Mouse (Mus musculus): Measurements from ENCODE around the gene Sox6. TPM values are rescaled to one million over a fixed set of nuclear protein-coding genes. Genes with fewer than 3 reads are reported as not detected.

Sox6 gene
- polyA plus RNA-seq, 1 experiment from 2014 or later = 39.1 TPM

DNA sequence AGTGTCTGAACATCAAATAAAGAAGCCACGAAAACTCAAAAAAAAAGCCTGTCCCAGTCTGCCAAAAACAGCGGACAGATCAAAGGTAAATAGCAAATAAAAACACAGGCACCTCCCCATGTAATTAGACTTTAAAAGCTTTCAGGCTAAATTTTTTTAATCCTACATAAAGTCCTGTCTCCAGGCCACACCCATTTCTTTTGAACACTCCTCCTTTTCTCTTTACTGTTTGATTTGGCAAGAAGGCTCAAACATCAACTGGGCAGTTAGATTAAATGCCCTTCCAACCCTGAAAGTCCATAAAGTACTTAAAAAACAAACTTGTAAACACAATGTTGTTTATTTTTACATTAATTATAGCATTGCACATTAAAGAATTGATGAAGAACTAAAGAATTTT is 90.7 kb downstream of the Sox6 start:
- H3K4me2 ChIP-seq (ENCODE audit: low read length) = no peak overlapping the region
- WGBS = 89% methylated on average over 2 of the region's 2 CpGs
- no peak for ATAC-seq (ENCODE audit: insufficient number of reproducible peaks, insufficient read depth, low FRiP score, low read depth)

DNA sequence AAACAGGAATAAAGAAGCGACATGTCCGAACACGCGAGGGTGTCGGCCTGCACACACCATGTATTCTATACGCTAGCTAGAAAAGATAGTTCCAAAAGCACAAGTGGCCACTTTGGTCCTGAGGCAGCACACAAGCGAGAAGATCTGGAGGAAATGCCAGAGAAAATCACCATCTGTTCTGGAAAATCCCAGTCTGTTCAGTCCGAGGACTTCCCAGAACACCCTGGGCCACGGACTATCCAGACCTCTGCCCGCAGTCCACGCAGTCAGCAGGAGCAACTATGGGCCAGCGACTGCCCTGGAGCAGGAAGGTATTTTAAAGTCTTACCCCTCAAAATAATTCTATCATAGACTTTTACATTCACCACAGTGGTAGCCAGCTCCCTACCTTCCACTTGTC is 92.0 kb downstream of the Sox6 start:
- no peaks in the 10 kb centered on the region for H3K9me3 ChIP-seq (ENCODE audit: control insufficient read depth, low read length)
- no peak overlapping the region for H3K27ac ChIP-seq (replicated peaks in 1 of 2; ENCODE audit: control insufficient read depth in 1 of 2, insufficient read depth in 1 of 2, low read depth in 2 of 2, low read length in 2 of 2)
- no peak overlapping the region for H3K9ac ChIP-seq (ENCODE audit: low read length)
- 0 out of 2 replicates have a peak, but pooled peaks cover 5% of the 10 kb centered on the region for H3K36me3 ChIP-seq (ENCODE audit: control insufficient read depth, insufficient read depth, low read length)
- no peak overlapping the region for H3K4me2 ChIP-seq (ENCODE audit: low read length)
- H3K4me1 ChIP-seq (ENCODE audit: control insufficient read depth in 2 of 2, insufficient read depth in 2 of 2, low read length in 2 of 2) = no peaks in the 10 kb centered on the region; a peak in 1 of 4 replicates
- WGBS = 89% methylated on average over 12 of the region's 12 CpGs
- no peaks in the 10 kb centered on the region for H3K27me3 ChIP-seq (ENCODE audit: control insufficient read depth, insufficient read depth, low read length)
- no peak for ATAC-seq (ENCODE audit: insufficient number of reproducible peaks, insufficient read depth, low FRiP score, low read depth)
- H3K4me3 ChIP-seq (ENCODE audit: control insufficient read depth in 1 of 2, insufficient read depth in 1 of 2, low read depth in 1 of 2, low read length in 2 of 2) = no peak overlapping the region

More for the DNA sequence above, 90.7 kb downstream of the Sox6 start:
- H3K36me3 ChIP-seq (ENCODE audit: control insufficient read depth, insufficient read depth, low read length) = 0 out of 2 replicates have a peak, but pooled peaks cover 2% of the 10 kb centered on the region
- H3K4me3 ChIP-seq (ENCODE audit: control insufficient read depth in 1 of 2, insufficient read depth in 1 of 2, low read depth in 1 of 2, low read length in 2 of 2) = no peak overlapping the region
- H3K9me3 ChIP-seq (ENCODE audit: control insufficient read depth, low read length) = no peaks in the 10 kb centered on the region
- H3K27me3 ChIP-seq (ENCODE audit: control insufficient read depth, insufficient read depth, low read length) = no peaks in the 10 kb centered on the region
- peaks cover 0 to 7% of the 10 kb centered on the region in 2 experiments; a peak in 2 of 4 replicates for H3K4me1 ChIP-seq (ENCODE audit: control insufficient read depth in 2 of 2, insufficient read depth in 2 of 2, low read length in 2 of 2)
- H3K27ac ChIP-seq (replicated peaks in 1 of 2; ENCODE audit: control insufficient read depth in 1 of 2, insufficient read depth in 1 of 2, low read depth in 2 of 2, low read length in 2 of 2) = no peak overlapping the region
- H3K9ac ChIP-seq (ENCODE audit: low read length) = no peak overlapping the region

DNA sequence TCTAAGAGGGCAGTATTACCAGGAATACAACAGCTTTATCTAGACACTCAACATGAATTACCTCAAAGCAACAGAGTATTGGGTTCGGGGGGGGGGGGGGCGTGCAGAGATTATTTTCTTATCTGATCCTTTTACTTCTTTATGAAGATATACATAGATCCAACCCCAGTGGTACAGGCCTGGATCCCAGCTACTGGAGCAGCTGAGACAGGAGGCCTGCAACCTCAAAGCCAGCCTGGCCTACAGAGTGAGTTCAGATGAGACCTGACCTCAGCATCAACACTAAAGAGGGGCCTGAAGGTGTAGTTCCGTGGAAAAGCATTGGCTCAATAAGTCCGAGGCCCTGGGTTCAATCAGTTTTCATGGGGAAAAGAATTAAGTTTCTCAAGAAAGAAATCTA is 93.1 kb downstream of the Sox6 start:
- Histone ChIP-seq H3K27ac (replicated peaks in 1 of 2; ENCODE audit: control insufficient read depth in 1 of 2, insufficient read depth in 1 of 2, low read depth in 2 of 2, low read length in 2 of 2) (no peak overlapping the region), H3K4me3 (ENCODE audit: control insufficient read depth in 1 of 2, insufficient read depth in 1 of 2, low read depth in 1 of 2, low read length in 2 of 2) (no peak overlapping the region), H3K36me3 (ENCODE audit: control insufficient read depth, insufficient read depth, low read length) (0 out of 2 replicates have a peak, but pooled peaks cover 5% of the 10 kb centered on the region), H3K9ac (ENCODE audit: low read length) (no peak overlapping the region), H3K9me3 (ENCODE audit: control insufficient read depth, low read length) (no peaks in the 10 kb centered on the region), H3K4me2 (ENCODE audit: low read length) (no peak overlapping the region), H3K4me1 (ENCODE audit: control insufficient read depth in 2 of 2, insufficient read depth in 2 of 2, low read length in 2 of 2) (no peaks in the 10 kb centered on the region), H3K27me3 (ENCODE audit: control insufficient read depth, insufficient read depth, low read length) (no peaks in the 10 kb centered on the region)
- ATAC-seq (ENCODE audit: insufficient number of reproducible peaks, insufficient read depth, low FRiP score, low read depth) = no peak
- WGBS = 83% methylated on average over 4 of the region's 4 CpGs

DNA sequence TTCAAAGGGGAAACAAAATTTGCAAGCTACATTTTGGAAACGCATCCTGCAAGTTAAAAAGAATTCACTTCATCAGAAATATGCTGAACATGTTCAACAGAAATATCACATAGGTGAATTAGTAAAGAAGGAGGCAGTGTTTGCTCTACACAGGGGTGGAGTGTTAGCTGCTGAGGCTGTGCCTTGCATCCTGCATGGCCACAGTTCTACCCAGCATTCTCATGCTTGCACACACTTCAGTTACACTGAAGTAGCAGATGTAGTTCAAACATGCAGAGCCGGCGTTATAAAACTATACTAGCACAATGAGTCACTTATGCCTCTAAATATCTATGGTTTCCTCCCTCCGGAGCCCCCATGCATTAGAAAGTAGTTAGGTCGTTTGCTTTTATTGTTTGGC is 94.3 kb downstream of the Sox6 start:
- Histone ChIP-seq H3K9me3 (ENCODE audit: control insufficient read depth, low read length) (no peaks in the 10 kb centered on the region), H3K4me2 (ENCODE audit: low read length) (no peak overlapping the region), H3K9ac (ENCODE audit: low read length) (no peak overlapping the region), H3K36me3 (ENCODE audit: control insufficient read depth, insufficient read depth, low read length) (0 out of 2 replicates have a peak, but pooled peaks cover 5% of the 10 kb centered on the region), H3K4me1 (ENCODE audit: control insufficient read depth in 2 of 2, insufficient read depth in 2 of 2, low read length in 2 of 2) (no peaks in the 10 kb centered on the region), H3K27me3 (ENCODE audit: control insufficient read depth, insufficient read depth, low read length) (no peaks in the 10 kb centered on the region), H3K4me3 (ENCODE audit: control insufficient read depth in 1 of 2, insufficient read depth in 1 of 2, low read depth in 1 of 2, low read length in 2 of 2) (no peak overlapping the region), H3K27ac (replicated peaks in 1 of 2; ENCODE audit: control insufficient read depth in 1 of 2, insufficient read depth in 1 of 2, low read depth in 2 of 2, low read length in 2 of 2) (no peak overlapping the region)
- WGBS = 68% methylated on average over 5 of the region's 5 CpGs
- ATAC-seq (ENCODE audit: insufficient number of reproducible peaks, insufficient read depth, low FRiP score, low read depth) = no peak

DNA sequence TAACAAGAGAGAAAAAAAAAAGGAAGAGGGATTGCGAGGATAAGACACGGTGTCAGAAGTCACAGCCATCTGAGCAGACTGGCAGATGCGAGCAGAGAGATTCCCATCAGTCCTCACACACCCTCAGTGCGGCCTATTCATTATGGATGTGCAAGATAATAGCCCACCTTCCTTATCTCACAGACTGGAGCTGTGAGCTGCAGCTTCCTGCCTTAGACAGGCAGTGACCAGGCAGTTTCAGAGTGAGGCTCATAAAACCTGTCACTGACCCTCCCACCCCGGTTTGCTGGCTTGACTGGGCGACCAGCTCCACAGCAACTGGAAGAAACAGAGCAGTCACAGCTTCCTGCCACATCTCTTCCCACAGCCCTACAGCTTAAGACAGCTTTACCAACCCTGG is 96.8 kb downstream of the Sox6 start:
- no peak overlapping the region for H3K27ac ChIP-seq (replicated peaks in 1 of 2; ENCODE audit: control insufficient read depth in 1 of 2, insufficient read depth in 1 of 2, low read depth in 2 of 2, low read length in 2 of 2)
- ATAC-seq (ENCODE audit: insufficient number of reproducible peaks, insufficient read depth, low FRiP score, low read depth) = no peak
- H3K27me3 ChIP-seq (ENCODE audit: control insufficient read depth, insufficient read depth, low read length) = no peaks in the 10 kb centered on the region
- no peaks in the 10 kb centered on the region for H3K4me1 ChIP-seq (ENCODE audit: control insufficient read depth in 2 of 2, insufficient read depth in 2 of 2, low read length in 2 of 2)
- H3K9me3 ChIP-seq (ENCODE audit: control insufficient read depth, low read length) = no peaks in the 10 kb centered on the region
- H3K9ac ChIP-seq (ENCODE audit: low read length) = no peak overlapping the region
- no peak overlapping the region for H3K4me3 ChIP-seq (ENCODE audit: control insufficient read depth in 1 of 2, insufficient read depth in 1 of 2, low read depth in 1 of 2, low read length in 2 of 2)
- WGBS = 47% methylated on average over 6 of the region's 6 CpGs
- H3K4me2 ChIP-seq (ENCODE audit: low read length) = no peak overlapping the region
- 0 out of 2 replicates have a peak, but pooled peaks cover 5% of the 10 kb centered on the region for H3K36me3 ChIP-seq (ENCODE audit: control insufficient read depth, insufficient read depth, low read length)

DNA sequence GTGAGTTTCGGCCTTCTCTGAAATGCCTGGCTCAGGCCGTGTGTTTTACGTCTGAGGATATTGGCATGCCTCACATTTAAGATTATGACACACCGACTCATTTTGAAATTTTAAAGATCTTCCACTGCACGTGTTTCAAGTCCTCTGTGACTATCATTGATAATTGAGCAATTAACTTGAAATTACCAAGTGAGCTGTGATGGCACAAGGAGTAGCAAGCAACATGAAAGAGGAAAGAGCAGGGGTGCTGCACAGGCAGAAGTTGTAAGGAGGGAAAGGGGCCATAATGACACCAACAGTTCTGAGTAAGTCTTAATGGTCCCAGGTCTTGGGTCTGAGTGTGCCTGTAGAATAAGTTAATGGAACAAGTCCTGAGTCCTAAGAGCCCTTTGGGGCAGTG is 99.3 kb downstream of the Sox6 start:
- WGBS = 88% methylated on average over 5 of the region's 5 CpGs
- 0 out of 2 replicates have a peak, but pooled peaks cover 5% of the 10 kb centered on the region for H3K36me3 ChIP-seq (ENCODE audit: control insufficient read depth, insufficient read depth, low read length)
- H3K4me3 ChIP-seq (ENCODE audit: control insufficient read depth in 1 of 2, insufficient read depth in 1 of 2, low read depth in 1 of 2, low read length in 2 of 2) = no peak overlapping the region
- no peaks in the 10 kb centered on the region for H3K9me3 ChIP-seq (ENCODE audit: control insufficient read depth, low read length)
- H3K4me1 ChIP-seq (ENCODE audit: control insufficient read depth in 2 of 2, insufficient read depth in 2 of 2, low read length in 2 of 2) = no peaks in the 10 kb centered on the region
- H3K4me2 ChIP-seq (ENCODE audit: low read length) = no peak overlapping the region
- H3K27me3 ChIP-seq (ENCODE audit: control insufficient read depth, insufficient read depth, low read length) = no peaks in the 10 kb centered on the region
- no peak overlapping the region for H3K27ac ChIP-seq (replicated peaks in 1 of 2; ENCODE audit: control insufficient read depth in 1 of 2, insufficient read depth in 1 of 2, low read depth in 2 of 2, low read length in 2 of 2)
- no peak overlapping the region for H3K9ac ChIP-seq (ENCODE audit: low read length)
- no peak for ATAC-seq (ENCODE audit: insufficient number of reproducible peaks, insufficient read depth, low FRiP score, low read depth)

DNA sequence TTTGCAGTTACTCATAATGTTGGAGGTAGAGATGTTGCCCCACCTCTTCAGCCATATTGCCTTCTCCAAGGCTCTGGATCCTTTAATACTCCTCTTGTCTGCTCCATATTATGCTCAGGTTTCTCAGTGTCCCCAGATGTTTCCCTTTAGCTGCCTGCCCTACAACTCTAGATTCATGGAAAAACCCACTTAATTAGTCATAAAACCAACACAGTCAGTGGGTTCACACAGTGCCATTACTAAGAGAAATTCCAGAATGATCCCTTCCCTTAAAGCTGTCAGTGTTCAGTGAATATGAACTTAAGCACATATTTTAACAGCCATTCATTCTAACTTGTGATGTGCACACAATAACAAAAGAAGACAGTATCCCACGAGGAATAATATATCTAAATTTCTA is 101.7 kb downstream of the Sox6 start:
- WGBS = 92% methylated on average over 1 of the region's 1 CpGs
- H3K9ac ChIP-seq (ENCODE audit: low read length) = no peak overlapping the region
- no peaks in the 10 kb centered on the region for H3K36me3 ChIP-seq (ENCODE audit: control insufficient read depth, insufficient read depth, low read length)
- H3K4me3 ChIP-seq (ENCODE audit: control insufficient read depth in 1 of 2, insufficient read depth in 1 of 2, low read depth in 1 of 2, low read length in 2 of 2) = no peak overlapping the region
- no peak overlapping the region for H3K27ac ChIP-seq (replicated peaks in 1 of 2; ENCODE audit: control insufficient read depth in 1 of 2, insufficient read depth in 1 of 2, low read depth in 2 of 2, low read length in 2 of 2)
- no peak overlapping the region for H3K4me2 ChIP-seq (ENCODE audit: low read length)
- ATAC-seq (ENCODE audit: insufficient number of reproducible peaks, insufficient read depth, low FRiP score, low read depth) = no peak
- H3K9me3 ChIP-seq (ENCODE audit: control insufficient read depth, low read length) = no peaks in the 10 kb centered on the region
- H3K27me3 ChIP-seq (ENCODE audit: control insufficient read depth, insufficient read depth, low read length) = no peaks in the 10 kb centered on the region
- H3K4me1 ChIP-seq (ENCODE audit: control insufficient read depth in 2 of 2, insufficient read depth in 2 of 2, low read length in 2 of 2) = no peaks in the 10 kb centered on the region

DNA sequence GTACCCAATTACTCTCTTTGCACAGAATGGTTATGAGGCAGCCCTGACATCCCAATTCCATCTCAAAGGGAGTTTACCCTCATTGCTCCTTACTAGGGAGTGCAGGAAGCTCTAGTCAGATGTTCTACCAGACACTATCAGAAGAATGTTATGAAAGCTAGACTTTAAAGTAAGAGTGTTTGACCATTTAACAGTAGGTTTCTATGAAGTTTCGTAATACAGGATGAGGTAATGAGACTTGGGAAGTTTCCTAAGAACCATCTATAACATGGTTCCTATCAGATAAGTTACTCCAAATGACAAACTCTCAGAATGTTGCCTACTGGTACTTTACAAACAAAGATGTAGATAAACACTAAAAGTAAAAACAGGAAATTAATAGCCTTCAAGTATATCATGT is 123.3 kb downstream of the Sox6 start:
- Histone ChIP-seq H3K4me3 (ENCODE audit: control insufficient read depth in 1 of 2, insufficient read depth in 1 of 2, low read depth in 1 of 2, low read length in 2 of 2) (no peak overlapping the region), H3K27me3 (ENCODE audit: control insufficient read depth, insufficient read depth, low read length) (no peaks in the 10 kb centered on the region), H3K36me3 (ENCODE audit: control insufficient read depth, insufficient read depth, low read length) (no peaks in the 10 kb centered on the region), H3K27ac (replicated peaks in 1 of 2; ENCODE audit: control insufficient read depth in 1 of 2, insufficient read depth in 1 of 2, low read depth in 2 of 2, low read length in 2 of 2) (no peak overlapping the region), H3K4me2 (ENCODE audit: low read length) (no peak overlapping the region), H3K9ac (ENCODE audit: low read length) (no peak overlapping the region), H3K4me1 (ENCODE audit: control insufficient read depth in 2 of 2, insufficient read depth in 2 of 2, low read length in 2 of 2) (no peaks in the 10 kb centered on the region), H3K9me3 (ENCODE audit: control insufficient read depth, low read length) (no peaks in the 10 kb centered on the region)
- 88% methylated on average over 1 of the region's 1 CpGs for whole genome bisulfite sequencing
- ATAC-seq (ENCODE audit: insufficient number of reproducible peaks, insufficient read depth, low FRiP score, low read depth) = no peak
